Mouse (Mus musculus) neural tube, embryonic 14.5 days (tissue): Measurements from ENCODE around the gene Cdk6. TPM values are rescaled to one million over a fixed set of nuclear protein-coding genes. Genes with fewer than 3 reads are reported as not detected.

ENCODE experiments used
- ATAC-seq: fragments of 200-750 bp; cut with Nextera tagmentation; 2 replicates; pipeline ENCODE4 v1.8.0; 2017; ENCODE audit warnings: low read depth, mild to moderate bottlenecking, moderate TSS enrichment, moderate library complexity
- H3K27ac ChIP-seq: fragments of 300-500 bp; sonication (generic); 2 replicates; pipeline ENCODE4 v1.5.1; 2014; ENCODE audit warnings: low read depth, mild to moderate bottlenecking, control low read depth, low read length, moderate library complexity, mixed read lengths
- H3K27me3 ChIP-seq: fragments of 300-500 bp; sonication (generic); 2 replicates; pipeline ENCODE4 v1.6.1; 2014; ENCODE audit warnings: low read length; ENCODE audit not compliant: control insufficient read depth, insufficient read depth
- H3K36me3 ChIP-seq: fragments of 300-500 bp; sonication (generic); 2 replicates; pipeline ENCODE4 v1.6.1; 2014; ENCODE audit warnings: low read length, mixed read lengths; ENCODE audit not compliant: control insufficient read depth, insufficient read depth
- H3K4me1 ChIP-seq: fragments of 300-500 bp; sonication (generic); 2 replicates; pipeline ENCODE4 v1.6.1; 2014; ENCODE audit warnings: low read length; ENCODE audit not compliant: control insufficient read depth, insufficient read depth
- H3K4me2 ChIP-seq: fragments of 300-500 bp; sonication (generic); 2 replicates; pipeline ENCODE4 v1.6.1; 2014; ENCODE audit warnings: mild to moderate bottlenecking, low read depth, low read length, control low read depth
- H3K4me3 ChIP-seq: fragments of 300-500 bp; sonication (generic); 2 replicates; pipeline ENCODE4 v1.5.1; 2014; ENCODE audit warnings: low read depth, low read length, control low read depth, mixed read lengths
- H3K9ac ChIP-seq: fragments of 300-500 bp; sonication (generic); replicated peaks from 2 replicates; pipeline ENCODE4 v1.6.1; 2014; ENCODE audit warnings: low read depth, mild to moderate bottlenecking, control low read depth, low read length, mixed read lengths
- H3K9me3 ChIP-seq: fragments of 300-500 bp; sonication (generic); 2 replicates; pipeline ENCODE4 v1.6.1; 2016; ENCODE audit warnings: low read length; ENCODE audit not compliant: control insufficient read depth
- WGBS: fragments of 180-500 bp; shearing (Covaris S2); extraction: QIAGEN DNeasy Blood & Tissue Kit; methylation state at CpG from one replicate; pipeline ENCODE4 v1.1.7; 2014; 5-methylcytosine and 5-hydroxymethylcytosine counted together
- polyA plus RNA-seq: library from polyadenylated mRNA; unstranded; fragments of >200 nt; fragmentation: Nextera tagmentation; extraction: Ambion mirVana; gene quantifications from 2 replicates; pipeline ENCODE4 v1.2.1, GENCODE M21; 2014

The Cdk6 gene
- polyA plus RNA-seq, 1 experiment from 2014 or later: 12.2 TPM

DNA sequence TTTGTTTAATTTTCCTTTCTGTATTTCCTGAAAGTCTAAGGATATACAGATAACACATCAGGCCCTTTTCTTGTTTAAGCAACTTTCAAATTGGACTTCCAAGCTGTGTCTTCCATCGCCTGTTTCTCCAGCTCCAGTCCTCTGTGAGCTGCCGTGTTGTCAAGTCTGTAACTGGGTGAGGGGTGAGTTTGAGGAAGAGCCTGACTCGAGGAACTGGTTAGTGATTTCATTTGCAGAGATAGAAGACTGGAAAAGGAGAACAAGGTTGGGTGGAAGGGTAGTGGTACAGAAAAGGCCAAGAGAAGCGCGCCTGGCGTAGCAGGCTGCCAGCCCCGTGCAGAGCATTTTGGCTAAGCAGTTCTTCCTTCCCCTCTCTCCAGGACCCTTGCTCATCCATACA lies 120.1 kb downstream of the Cdk6 start:
- no peak overlapping the region for H3K27ac ChIP-seq
- 86% methylated on average over 7 of the region's 7 CpGs for WGBS
- H3K9me3 ChIP-seq: no peaks in the 10 kb centered on the region
- no peak overlapping the region for H3K4me3 ChIP-seq
- H3K36me3 ChIP-seq: no peaks in the 10 kb centered on the region
- H3K4me2 ChIP-seq: no peak overlapping the region
- ATAC-seq: no peak
- no peaks in the 10 kb centered on the region for H3K4me1 ChIP-seq
- no peaks in the 10 kb centered on the region for H3K27me3 ChIP-seq
- H3K9ac ChIP-seq: no peak overlapping the region

DNA sequence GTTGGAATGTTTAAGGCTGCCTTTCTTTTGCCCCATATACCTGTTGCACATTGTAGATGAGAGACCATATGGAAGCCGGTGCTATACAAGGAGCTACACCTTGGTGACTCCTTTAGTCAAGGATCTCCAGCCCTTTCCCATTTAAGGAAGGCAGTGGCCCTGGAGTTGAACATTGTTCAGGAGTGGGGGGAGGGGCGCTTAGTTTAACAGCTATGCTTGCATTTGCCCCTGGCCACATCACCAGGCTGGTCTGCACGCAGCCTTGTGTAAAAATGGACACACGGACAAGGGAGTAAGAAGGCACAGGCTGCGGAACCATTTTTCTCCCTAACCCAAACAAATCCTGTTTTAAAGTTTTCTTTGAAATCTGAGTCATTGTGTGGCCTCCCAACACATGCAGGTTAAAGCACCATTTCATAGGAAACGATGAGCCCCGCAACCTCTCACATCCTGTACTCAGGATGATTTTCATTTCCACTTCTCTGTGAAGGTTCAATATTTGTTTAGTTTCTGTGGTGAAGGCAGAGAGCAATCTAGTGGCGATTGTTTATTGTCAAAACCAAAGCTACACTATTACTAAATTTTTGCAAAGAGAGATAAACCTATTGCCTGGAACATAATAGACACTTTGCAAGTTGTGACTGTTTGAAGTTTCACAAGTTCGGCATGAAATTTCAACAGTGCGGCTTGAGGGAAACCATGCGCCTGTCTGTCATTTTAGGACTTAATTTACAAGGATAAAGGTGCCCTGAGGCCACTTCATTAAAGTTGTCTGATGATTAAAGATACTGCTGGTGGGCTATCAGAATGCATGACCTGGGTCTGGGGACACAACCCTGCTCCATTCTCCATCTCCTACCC lies 121.8 kb downstream of the Cdk6 start:
- Histone ChIP-seq H3K36me3 (no peaks in the 10 kb centered on the region), H3K4me1 (no peaks in the 10 kb centered on the region), H3K9me3 (no peaks in the 10 kb centered on the region), H3K9ac (no peak overlapping the region), H3K27me3 (no peaks in the 10 kb centered on the region), H3K27ac (no peak overlapping the region), H3K4me3 (no peak overlapping the region), H3K4me2 (no peak overlapping the region)
- no peak for ATAC-seq
- WGBS: 82% methylated on average over 11 of the region's 11 CpGs

DNA sequence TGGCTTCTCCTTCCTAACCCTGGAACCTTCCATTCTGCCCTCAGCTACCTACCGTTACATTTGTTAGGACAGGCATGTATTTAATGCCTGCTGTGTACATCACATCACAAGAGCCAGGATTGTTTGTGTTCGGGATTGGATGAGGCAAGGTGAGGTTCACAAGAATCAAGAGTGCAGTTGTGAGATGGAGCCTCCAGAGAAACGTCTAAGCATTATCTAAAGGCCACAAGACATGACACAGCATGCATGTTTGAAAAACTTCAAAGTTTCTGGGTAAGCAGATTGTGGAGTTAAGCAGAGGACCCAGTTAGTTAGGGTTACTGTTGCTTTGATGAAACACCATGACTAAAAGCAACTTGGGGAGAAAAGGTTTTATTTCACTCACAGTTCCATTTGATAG lies 122.5 kb downstream of the Cdk6 start:
- H3K27ac ChIP-seq: no peak overlapping the region
- 91% methylated on average over 3 of the region's 3 CpGs for WGBS
- no peak for ATAC-seq
- no peaks in the 10 kb centered on the region for H3K4me1 ChIP-seq
- H3K27me3 ChIP-seq: no peaks in the 10 kb centered on the region
- H3K9ac ChIP-seq: no peak overlapping the region
- H3K36me3 ChIP-seq: no peaks in the 10 kb centered on the region
- no peaks in the 10 kb centered on the region for H3K9me3 ChIP-seq
- H3K4me2 ChIP-seq: no peak overlapping the region
- no peak overlapping the region for H3K4me3 ChIP-seq

DNA sequence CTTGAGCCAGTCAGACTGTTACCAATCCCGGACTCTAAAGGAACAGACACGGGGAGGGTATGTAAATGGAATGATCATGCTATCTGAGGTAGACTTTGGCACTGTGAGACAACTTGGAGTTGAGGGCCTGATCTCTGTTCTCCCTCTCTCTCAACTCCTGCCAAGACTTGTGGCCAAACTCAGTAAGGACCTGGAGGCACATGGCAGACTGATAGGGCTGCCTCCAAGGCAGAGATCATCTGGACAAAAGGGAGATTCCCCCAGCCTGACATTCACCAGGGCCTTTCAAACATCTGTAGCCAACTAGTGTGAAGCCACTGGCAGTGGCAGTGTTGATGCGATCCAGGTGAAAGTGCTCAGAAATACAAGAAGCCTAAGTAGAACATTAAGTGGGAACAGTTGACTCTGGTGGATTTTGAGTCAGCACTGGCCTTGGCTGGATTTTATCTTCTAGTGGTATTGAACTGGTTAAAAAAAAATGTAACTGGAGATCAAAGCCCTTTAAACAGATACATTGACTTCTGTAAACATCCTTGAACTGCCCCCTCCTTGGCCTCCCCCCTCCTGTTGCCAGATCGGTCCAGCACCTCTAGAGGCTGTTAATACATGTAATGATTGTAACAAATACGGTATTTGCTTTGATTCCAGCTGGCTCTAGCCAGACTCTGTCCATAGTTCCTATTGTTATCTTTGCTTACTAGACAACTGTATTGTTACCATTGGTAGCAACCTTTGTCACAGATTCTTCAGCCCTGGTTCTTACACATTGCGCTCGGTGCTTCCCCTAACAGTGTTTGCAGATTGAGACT lies 125.0 kb downstream of the Cdk6 start:
- no peaks in the 10 kb centered on the region for H3K9me3 ChIP-seq
- H3K4me2 ChIP-seq: no peak overlapping the region
- no peak overlapping the region for H3K9ac ChIP-seq
- H3K4me1 ChIP-seq: no peaks in the 10 kb centered on the region
- no peak overlapping the region for H3K27ac ChIP-seq
- no peak overlapping the region for H3K4me3 ChIP-seq
- no peak for ATAC-seq
- H3K27me3 ChIP-seq: no peaks in the 10 kb centered on the region
- 78% methylated on average over 7 of the region's 7 CpGs for WGBS
- H3K36me3 ChIP-seq: no peaks in the 10 kb centered on the region

DNA sequence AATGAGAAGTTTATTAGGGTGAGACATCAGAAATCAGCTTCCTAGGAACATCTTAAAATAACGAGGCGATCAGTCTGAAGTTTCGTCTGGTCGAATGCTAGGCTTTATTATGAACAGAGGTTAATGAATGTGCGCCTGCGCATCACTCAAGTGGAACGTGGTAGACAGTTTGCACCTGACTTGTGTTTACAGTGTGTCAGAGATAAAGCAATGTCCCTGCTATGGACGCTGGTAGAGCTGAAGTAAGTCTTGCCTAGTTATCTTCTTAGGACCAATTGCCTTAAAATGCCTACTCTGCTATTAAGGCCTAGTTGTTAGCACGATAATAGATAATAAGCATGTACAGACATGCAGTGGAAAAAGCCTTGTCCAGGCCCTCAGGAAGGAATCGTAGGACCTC lies 129.6 kb downstream of the Cdk6 start:
- no peak overlapping the region for H3K27ac ChIP-seq
- H3K9ac ChIP-seq: no peak overlapping the region
- H3K4me3 ChIP-seq: no peak overlapping the region
- ATAC-seq: no peak
- no peaks in the 10 kb centered on the region for H3K27me3 ChIP-seq
- no peaks in the 10 kb centered on the region for H3K36me3 ChIP-seq
- H3K4me2 ChIP-seq: no peak overlapping the region
- 86% methylated on average over 10 of the region's 10 CpGs for WGBS
- H3K4me1 ChIP-seq: no peaks in the 10 kb centered on the region
- H3K9me3 ChIP-seq: no peaks in the 10 kb centered on the region

DNA sequence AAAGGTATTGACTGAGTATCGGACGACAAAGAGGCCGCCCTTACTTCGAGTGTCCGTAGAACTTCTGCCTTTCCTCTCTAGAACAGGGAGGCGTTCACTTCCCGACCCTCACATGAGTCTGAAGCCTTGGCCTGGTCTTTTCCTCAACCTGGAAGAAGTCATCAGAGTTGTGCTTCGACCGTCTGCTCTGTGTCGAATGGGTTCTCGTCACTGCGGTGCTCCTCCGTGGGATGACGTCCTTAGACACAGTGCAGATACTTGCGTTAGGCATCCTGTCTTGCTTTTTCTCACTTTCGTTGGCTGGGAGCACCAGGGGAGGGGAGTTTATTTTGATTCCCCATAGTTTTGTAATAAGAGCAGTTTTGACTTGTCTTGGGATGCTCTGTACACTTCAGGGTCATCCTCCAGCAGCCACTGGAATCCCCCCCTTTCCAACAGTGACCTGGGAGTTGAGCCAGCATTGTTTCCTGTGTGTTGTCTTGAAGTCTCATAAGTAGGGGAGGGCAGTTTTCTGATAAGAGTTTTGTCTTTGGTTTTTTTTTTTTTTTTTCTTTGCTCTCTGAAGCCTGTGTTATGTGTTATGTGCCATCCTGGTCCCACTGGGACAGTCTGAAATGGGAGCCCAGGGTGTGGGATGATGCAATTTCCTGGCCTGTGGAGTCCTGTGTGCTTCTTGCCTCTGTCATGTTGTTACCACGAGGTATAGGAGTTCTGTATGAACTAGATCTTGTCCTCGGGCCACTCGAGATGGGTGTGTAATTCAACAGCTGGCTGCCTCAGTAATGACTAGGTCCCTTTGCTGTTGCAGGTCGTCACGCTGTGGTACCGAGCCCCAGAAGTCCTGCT lies 131.2 kb downstream of the Cdk6 start:
- no peak for ATAC-seq
- Histone ChIP-seq H3K36me3 (no peaks in the 10 kb centered on the region), H3K27ac (no peak overlapping the region), H3K4me3 (no peak overlapping the region), H3K4me1 (no peaks in the 10 kb centered on the region), H3K9ac (no peak overlapping the region), H3K27me3 (no peaks in the 10 kb centered on the region), H3K9me3 (no peaks in the 10 kb centered on the region), H3K4me2 (no peak overlapping the region)
- WGBS: 89% methylated on average over 22 of the region's 22 CpGs

DNA sequence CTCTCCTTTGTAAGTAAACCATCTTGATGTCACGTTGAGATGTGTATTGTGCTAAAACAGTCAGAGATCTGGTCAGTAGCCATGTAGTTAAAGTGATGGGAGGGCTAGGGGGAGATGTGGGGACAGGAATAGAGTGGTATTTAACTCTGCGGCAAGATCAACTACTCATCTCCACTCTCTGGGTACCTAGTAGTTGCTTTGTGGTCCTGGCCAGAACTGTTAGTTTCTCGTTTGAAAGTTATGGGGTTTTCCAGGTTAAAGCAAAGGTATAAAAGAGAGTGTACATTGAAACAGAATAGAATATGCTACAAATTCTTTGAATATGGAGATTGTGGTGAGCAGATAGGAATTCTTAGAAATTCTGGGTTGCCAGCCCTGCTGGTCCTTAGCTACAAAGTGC lies 136.4 kb downstream of the Cdk6 start:
- Histone ChIP-seq H3K27ac (no peak overlapping the region), H3K4me1 (no peaks in the 10 kb centered on the region), H3K9ac (no peak overlapping the region), H3K9me3 (no peaks in the 10 kb centered on the region), H3K27me3 (no peaks in the 10 kb centered on the region), H3K36me3 (no peaks in the 10 kb centered on the region), H3K4me2 (no peak overlapping the region), H3K4me3 (no peak overlapping the region)
- WGBS: 82% methylated on average over 3 of the region's 3 CpGs
- ATAC-seq: no peak

DNA sequence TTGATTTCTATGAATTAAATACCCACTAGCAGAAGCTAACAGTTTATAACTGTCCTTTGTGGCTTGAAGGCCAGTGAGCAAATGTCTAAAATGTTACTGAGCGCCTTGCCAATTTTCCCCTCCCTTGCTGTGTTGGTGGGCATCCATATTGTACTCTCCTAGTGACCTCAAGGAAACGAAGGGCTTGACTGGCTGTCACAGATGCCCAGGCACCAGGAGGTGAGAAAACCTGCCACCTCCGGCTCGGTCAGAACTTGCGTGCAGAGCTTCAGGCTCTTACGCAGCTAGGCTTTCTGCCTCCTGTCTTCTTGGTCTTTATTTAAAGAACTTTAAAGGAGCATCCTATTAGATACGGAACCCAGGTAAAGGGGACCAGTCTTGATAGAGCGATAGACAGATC lies 136.9 kb downstream of the Cdk6 start:
- 96% methylated on average over 8 of the region's 8 CpGs for WGBS
- H3K9ac ChIP-seq: no peak overlapping the region
- H3K4me2 ChIP-seq: no peak overlapping the region
- H3K27me3 ChIP-seq: no peaks in the 10 kb centered on the region
- ATAC-seq: no peak
- no peak overlapping the region for H3K27ac ChIP-seq
- no peak overlapping the region for H3K4me3 ChIP-seq
- H3K4me1 ChIP-seq: no peaks in the 10 kb centered on the region
- H3K36me3 ChIP-seq: no peaks in the 10 kb centered on the region
- no peaks in the 10 kb centered on the region for H3K9me3 ChIP-seq
